Mouse (Mus musculus): ENCODE measurements around the gene Ltbp3. TPM values are rescaled to one million over a fixed set of nuclear protein-coding genes. Genes with fewer than 3 reads are reported as not detected.

The Ltbp3 gene
- polyA plus RNA-seq, 1 experiment from 2014 or later = 16.6 TPM

GRCm38 (mm10) chr19:5711218-5711617, 29.5 kb upstream of the Ltbp3 start:
- no peak overlapping the region for H3K9ac ChIP-seq
- no peak overlapping the region for H3K4me3 ChIP-seq
- H3K27ac ChIP-seq = no peak overlapping the region
- H3K27me3 ChIP-seq = no peaks in the 10 kb centered on the region
- no peak overlapping the region for H3K4me2 ChIP-seq (replicated peaks)
- H3K9me3 ChIP-seq (replicated peaks) = no peaks in the 10 kb centered on the region
- WGBS = 9% methylated on average over 3 of the region's 3 CpGs
- peaks cover 68% of the 10 kb centered on the region for H3K36me3 ChIP-seq
- ATAC-seq (ENCODE audit: low FRiP score) = no peak
- peaks cover 20% of the 10 kb centered on the region for H3K4me1 ChIP-seq

GRCm38 (mm10) chr19:5711907-5712460, 28.7 kb upstream of the Ltbp3 start:
- Histone ChIP-seq H3K27ac (no peak overlapping the region), H3K4me3 (no peak overlapping the region), H3K27me3 (no peaks in the 10 kb centered on the region; the same call in 1 of the 2 replicates), H3K9me3 (replicated peaks) (no peaks in the 10 kb centered on the region), H3K36me3 (peaks cover 62% of the 10 kb centered on the region), H3K4me1 (peaks cover 28% of the 10 kb centered on the region), H3K9ac (no peak overlapping the region), H3K4me2 (replicated peaks) (no peak overlapping the region)
- WGBS = 94% methylated on average over 14 of the region's 14 CpGs
- no peak for ATAC-seq (ENCODE audit: low FRiP score)

- WGBS = 77% methylated on average over 5 of the region's 5 CpGs
- H3K4me2 ChIP-seq (replicated peaks) = no peak overlapping the region
- no peak overlapping the region for H3K4me3 ChIP-seq
- H3K9ac ChIP-seq = 0 out of 2 replicates have a peak overlapping the region, but pooled peaks have one; percentile 32
- H3K9me3 ChIP-seq (replicated peaks) = no peaks in the 10 kb centered on the region
- H3K27me3 ChIP-seq = no peaks in the 10 kb centered on the region; the same call in 1 of the 2 replicates
- H3K36me3 ChIP-seq = peaks cover 60% of the 10 kb centered on the region
- no peak for ATAC-seq (ENCODE audit: low FRiP score)
- peaks cover 35% of the 10 kb centered on the region for H3K4me1 ChIP-seq
- no peak overlapping the region for H3K27ac ChIP-seq
Observed at GRCm38 (mm10) chr19:5713255-5713654, 27.4 kb upstream of the Ltbp3 start.

- H3K4me3 ChIP-seq = no peak overlapping the region
- H3K9ac ChIP-seq = 0 out of 2 replicates have a peak overlapping the region, but pooled peaks have one; percentile 32
- no peak for ATAC-seq (ENCODE audit: low FRiP score)
- no peak overlapping the region for H3K4me2 ChIP-seq (replicated peaks)
- H3K36me3 ChIP-seq = peaks cover 60% of the 10 kb centered on the region
- no peak overlapping the region for H3K27ac ChIP-seq
- no peaks in the 10 kb centered on the region for H3K9me3 ChIP-seq (replicated peaks)
- H3K27me3 ChIP-seq = no peaks in the 10 kb centered on the region; the same call in 1 of the 2 replicates
- peaks cover 35% of the 10 kb centered on the region for H3K4me1 ChIP-seq
- WGBS = 14% methylated on average over 2 of the region's 2 CpGs
Observed at GRCm38 (mm10) chr19:5713730-5714129, 27.0 kb upstream of the Ltbp3 start.

GRCm38 (mm10) chr19:5715793-5716688, 24.7 kb upstream of the Ltbp3 start:
- Histone ChIP-seq H3K4me2 (replicated peaks) (peak overlapping the region; percentile 40), H3K9me3 (replicated peaks) (no peaks in the 10 kb centered on the region), H3K4me1 (peaks cover 35% of the 10 kb centered on the region), H3K9ac (peak overlapping the region; percentile 20; the same call in 1 of the 2 replicates), H3K27me3 (no peaks in the 10 kb centered on the region; the same call in 1 of the 2 replicates), H3K4me3 (peak overlapping the region; percentile 4; the same call in 1 of the 2 replicates), H3K36me3 (peaks cover 60% of the 10 kb centered on the region), H3K27ac (no peak overlapping the region)
- ATAC-seq (ENCODE audit: low FRiP score) = peak; percentile 70
- 21% methylated on average over 43 of the region's 43 CpGs for WGBS

- H3K9ac ChIP-seq = no peak overlapping the region
- 59% methylated on average over 10 of the region's 10 CpGs for WGBS
- no peaks in the 10 kb centered on the region for H3K9me3 ChIP-seq (replicated peaks)
- H3K4me1 ChIP-seq = peaks cover 35% of the 10 kb centered on the region
- H3K27me3 ChIP-seq = no peaks in the 10 kb centered on the region; the same call in 1 of the 2 replicates
- 0 out of 2 replicates have a peak, but pooled peaks have one; percentile 7 for ATAC-seq (ENCODE audit: low FRiP score)
- no peak overlapping the region for H3K27ac ChIP-seq
- H3K4me3 ChIP-seq = no peak overlapping the region
- peaks cover 69% of the 10 kb centered on the region for H3K36me3 ChIP-seq
- no peak overlapping the region for H3K4me2 ChIP-seq (replicated peaks)
Observed at GRCm38 (mm10) chr19:5716955-5717354, 23.7 kb upstream of the Ltbp3 start.

GRCm38 (mm10) chr19:5721233-5721632, 19.5 kb upstream of the Ltbp3 start:
- H3K4me1 ChIP-seq = peaks cover 36% of the 10 kb centered on the region
- H3K27me3 ChIP-seq = no peaks in the 10 kb centered on the region; the same call in 1 of the 2 replicates
- no peak overlapping the region for H3K9ac ChIP-seq
- WGBS = 90% methylated on average over 6 of the region's 6 CpGs
- H3K9me3 ChIP-seq (replicated peaks) = no peaks in the 10 kb centered on the region
- H3K27ac ChIP-seq = no peak overlapping the region
- H3K4me2 ChIP-seq (replicated peaks) = no peak overlapping the region
- ATAC-seq (ENCODE audit: low FRiP score) = no peak
- H3K4me3 ChIP-seq = no peak overlapping the region
- peaks cover 75% of the 10 kb centered on the region for H3K36me3 ChIP-seq

- Histone ChIP-seq H3K9me3 (replicated peaks) (no peaks in the 10 kb centered on the region), H3K27ac (no peak overlapping the region), H3K4me1 (peaks cover 38% of the 10 kb centered on the region), H3K27me3 (no peaks in the 10 kb centered on the region; the same call in 1 of the 2 replicates), H3K9ac (no peak overlapping the region), H3K4me2 (replicated peaks) (no peak overlapping the region), H3K4me3 (no peak overlapping the region), H3K36me3 (peaks cover 73% of the 10 kb centered on the region)
- no peak for ATAC-seq (ENCODE audit: low FRiP score)
- WGBS = 91% methylated on average over 7 of the region's 7 CpGs
Observed at GRCm38 (mm10) chr19:5722848-5723425, 17.8 kb upstream of the Ltbp3 start.

GRCm38 (mm10) chr19:5723934-5724548, 16.7 kb upstream of the Ltbp3 start:
- H3K4me1 ChIP-seq = peaks cover 47% of the 10 kb centered on the region
- H3K9me3 ChIP-seq (replicated peaks) = no peaks in the 10 kb centered on the region
- peak overlapping the region; percentile 98 for H3K4me2 ChIP-seq (replicated peaks)
- H3K36me3 ChIP-seq = peaks cover 64% of the 10 kb centered on the region
- no peak overlapping the region for H3K27ac ChIP-seq
- H3K27me3 ChIP-seq = no peaks in the 10 kb centered on the region; the same call in 1 of the 2 replicates
- WGBS = 78% methylated on average over 4 of the region's 4 CpGs
- ATAC-seq (ENCODE audit: low FRiP score) = no peak
- H3K9ac ChIP-seq = no peak overlapping the region
- no peak overlapping the region for H3K4me3 ChIP-seq

GRCm38 (mm10) chr19:5724549-5724941, 16.2 kb upstream of the Ltbp3 start:
- Histone ChIP-seq H3K36me3 (peaks cover 59% of the 10 kb centered on the region), H3K4me2 (replicated peaks) (peak overlapping the region; percentile 98), H3K27me3 (no peaks in the 10 kb centered on the region; the same call in 1 of the 2 replicates), H3K4me3 (0 out of 2 replicates have a peak overlapping the region, but pooled peaks have one; percentile 39), H3K9ac (no peak overlapping the region), H3K4me1 (peaks cover 47% of the 10 kb centered on the region), H3K9me3 (replicated peaks) (no peaks in the 10 kb centered on the region), H3K27ac (no peak overlapping the region)
- 75% methylated on average over 7 of the region's 7 CpGs for WGBS
- ATAC-seq (ENCODE audit: low FRiP score) = no peak

- 74% methylated on average over 12 of the region's 12 CpGs for WGBS
- Histone ChIP-seq H3K4me1 (peaks cover 53% of the 10 kb centered on the region), H3K27me3 (no peaks in the 10 kb centered on the region; the same call in 1 of the 2 replicates), H3K9ac (peak overlapping the region; percentile 66), H3K36me3 (peaks cover 53% of the 10 kb centered on the region), H3K9me3 (replicated peaks) (no peaks in the 10 kb centered on the region), H3K4me2 (replicated peaks) (peak overlapping the region; percentile 98), H3K27ac (no peak overlapping the region), H3K4me3 (peak overlapping the region; percentile 39)
- no peak for ATAC-seq (ENCODE audit: low FRiP score)
Observed at GRCm38 (mm10) chr19:5725029-5725707, 15.5 kb upstream of the Ltbp3 start.

Data from hindbrain, embryonic 12.5 days (tissue).